Mouse (Mus musculus): Measurements from ENCODE around the gene Psmb6.

Psmb6 gene

DNA sequence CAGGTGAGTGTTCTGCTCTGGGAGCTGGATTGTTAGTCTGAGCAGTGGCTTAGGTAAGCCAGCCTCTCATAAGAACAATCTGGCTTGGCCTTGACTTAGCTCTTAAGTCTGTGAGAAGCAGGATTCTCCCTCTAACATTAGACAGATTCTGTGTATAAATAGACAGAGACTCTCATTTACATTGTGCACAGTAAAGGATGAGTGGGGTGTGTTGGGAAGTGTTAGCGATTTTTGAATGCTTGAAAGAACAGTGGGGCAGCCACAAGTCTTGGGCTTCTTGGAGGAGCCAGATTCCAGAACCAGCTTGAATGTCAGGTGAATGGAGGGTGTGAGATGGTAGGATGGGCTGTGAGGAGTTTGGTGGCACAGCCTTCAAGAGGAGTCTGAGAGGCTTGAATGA, 46.5 kb downstream of the Psmb6 start:
- no peak for DNase-seq

DNA sequence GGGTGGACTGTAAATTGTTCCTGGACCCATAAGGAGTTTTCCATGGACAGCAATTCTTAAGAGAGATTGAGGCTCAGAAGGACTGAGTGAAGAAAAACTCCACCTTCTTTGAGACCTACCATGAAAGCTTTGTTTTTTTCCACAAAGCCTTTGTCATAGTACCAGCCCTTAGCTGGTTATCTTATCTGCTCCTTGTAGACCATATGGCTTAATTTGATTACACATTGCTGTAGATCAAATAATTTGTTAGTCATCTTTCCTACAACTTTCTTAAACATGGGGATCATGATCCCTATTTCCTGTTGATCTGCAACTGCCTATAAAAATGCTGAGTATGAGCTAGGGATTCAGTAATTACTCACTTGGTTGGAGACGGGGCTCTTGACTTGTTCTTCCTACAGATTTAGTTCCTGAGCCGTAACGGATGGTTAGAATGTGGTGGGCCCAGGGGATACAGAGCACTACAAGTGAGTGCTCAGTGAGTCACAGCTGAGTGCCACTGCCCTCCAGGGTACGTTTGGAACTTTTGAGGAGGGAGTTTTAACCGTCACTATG, 47.3 kb downstream of the Psmb6 start:
- no peak for DNase-seq

DNA sequence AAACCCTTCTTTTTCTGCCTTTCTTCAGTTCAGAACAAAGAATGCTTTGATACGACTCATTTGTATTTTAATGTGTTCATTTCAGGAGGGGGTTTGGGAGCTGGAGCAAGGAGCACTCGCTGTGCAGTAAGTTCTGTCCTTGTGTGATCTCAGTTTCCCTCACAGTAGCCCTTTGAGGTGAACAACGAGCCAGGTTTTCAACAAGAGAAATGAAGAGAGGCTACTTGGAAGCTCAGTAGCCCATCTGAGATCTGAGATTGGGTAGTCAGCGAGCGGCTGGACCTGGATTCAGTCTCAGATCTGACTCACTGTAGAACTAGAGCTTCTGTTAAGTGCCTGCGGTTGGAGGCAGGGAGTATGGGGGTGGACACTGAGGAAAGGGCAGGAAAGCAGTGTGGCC, 48.7 kb downstream of the Psmb6 start:
- no peak for DNase-seq

DNA sequence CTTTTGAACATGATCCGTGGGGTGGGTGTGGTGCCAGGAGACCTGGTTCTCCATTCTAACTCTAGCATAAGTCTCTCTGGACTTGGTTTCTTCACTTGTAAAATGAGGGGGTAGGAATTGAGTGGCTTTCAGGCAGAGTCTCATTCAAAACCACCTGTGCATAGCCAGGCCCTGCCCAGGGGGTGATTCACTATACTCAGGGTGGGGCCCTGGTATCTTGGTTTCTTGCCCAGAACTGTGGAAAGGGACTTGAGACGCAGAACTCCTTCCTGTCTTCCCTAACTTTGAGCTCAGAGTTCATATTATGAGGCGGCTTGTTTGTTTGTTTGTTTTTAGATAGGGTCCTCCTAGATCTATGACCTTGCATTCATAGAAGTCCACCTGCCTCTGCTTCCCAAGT, 52.0 kb downstream of the Psmb6 start:
- no peak for DNase-seq

Data from embryo, embryonic 11 days (tissue).